Mouse (Mus musculus) retina, adult 2 months (tissue): Measurements from ENCODE around the gene Cyb5r1.
"Not testable (repeated sequence)": the region's sequence is repeated elsewhere in the genome, so short reads cannot be mapped to it uniquely, and the experiment has no call there.

Experiments used
- DNase-seq: peaks from one replicate; pipeline ENCODE4 v3.0.0-alpha.2; 2012; ENCODE audit warnings: low read depth, low spot score

Gene Cyb5r1

DNA sequence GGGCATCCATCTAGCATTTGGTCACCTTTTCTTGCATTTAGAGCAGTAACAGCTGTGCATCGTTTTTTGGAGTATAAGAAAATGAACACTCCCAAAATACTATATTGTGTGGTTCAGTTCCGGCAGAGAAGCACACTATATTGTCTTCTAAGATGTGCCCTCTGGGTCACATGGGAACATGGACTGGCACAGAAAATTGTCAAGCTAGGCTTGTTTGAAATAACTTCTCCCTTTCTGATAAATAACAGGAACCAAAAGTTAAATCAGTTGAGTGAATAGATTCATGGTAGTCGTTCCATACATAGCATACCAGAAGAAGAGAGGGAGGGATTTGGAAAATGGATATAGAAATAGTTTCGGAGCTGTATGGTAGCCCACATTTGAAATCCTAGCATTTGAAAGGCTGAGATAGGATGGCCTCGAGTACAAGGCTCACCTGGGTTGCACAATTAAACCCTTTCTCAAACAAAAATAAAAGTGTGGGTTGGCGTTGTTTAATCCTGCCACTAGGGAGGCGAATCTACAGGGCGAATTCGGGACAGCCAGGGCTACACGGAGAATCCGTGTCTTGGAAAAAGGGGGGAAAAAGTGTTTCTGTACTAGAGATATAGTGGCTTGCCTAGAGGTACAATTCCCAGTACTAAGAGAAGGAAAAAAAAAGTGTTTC lies 9.3 kb downstream of the Cyb5r1 start:
- DNase-seq: no peak

GRCm38 (mm10) chr1:134415168-134415831 lies 9.9 kb downstream of the Cyb5r1 start, which contains the start of gene Adipor1:
Gene Adipor1, plus strand, starts transcription at chr1:134415378.
- DNase-seq: peak; percentile 91

GRCm38 (mm10) chr1:134418414-134418975 lies 13.1 kb downstream of the Cyb5r1 start:
- no peak for DNase-seq

DNA sequence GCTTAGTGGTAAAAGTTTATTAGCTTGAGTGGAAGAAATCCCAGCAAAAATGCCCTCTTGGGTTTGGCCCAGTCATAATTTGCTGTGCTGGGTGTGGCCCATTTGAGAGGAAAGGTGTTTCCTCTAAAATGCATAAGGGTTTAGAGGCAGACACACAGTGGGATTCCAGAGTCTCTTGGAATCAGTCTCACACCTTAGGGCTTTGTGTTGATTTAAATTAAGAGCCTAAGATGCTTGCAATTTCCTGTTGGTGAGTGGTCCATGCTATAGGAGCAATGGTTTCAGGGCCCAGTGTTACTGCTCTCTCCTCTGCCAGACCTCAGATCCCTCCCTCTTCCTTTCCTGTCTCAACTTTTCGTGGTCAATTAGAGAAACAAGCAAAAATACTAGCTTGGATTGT lies 13.8 kb downstream of the Cyb5r1 start:
- no peak for DNase-seq

DNA sequence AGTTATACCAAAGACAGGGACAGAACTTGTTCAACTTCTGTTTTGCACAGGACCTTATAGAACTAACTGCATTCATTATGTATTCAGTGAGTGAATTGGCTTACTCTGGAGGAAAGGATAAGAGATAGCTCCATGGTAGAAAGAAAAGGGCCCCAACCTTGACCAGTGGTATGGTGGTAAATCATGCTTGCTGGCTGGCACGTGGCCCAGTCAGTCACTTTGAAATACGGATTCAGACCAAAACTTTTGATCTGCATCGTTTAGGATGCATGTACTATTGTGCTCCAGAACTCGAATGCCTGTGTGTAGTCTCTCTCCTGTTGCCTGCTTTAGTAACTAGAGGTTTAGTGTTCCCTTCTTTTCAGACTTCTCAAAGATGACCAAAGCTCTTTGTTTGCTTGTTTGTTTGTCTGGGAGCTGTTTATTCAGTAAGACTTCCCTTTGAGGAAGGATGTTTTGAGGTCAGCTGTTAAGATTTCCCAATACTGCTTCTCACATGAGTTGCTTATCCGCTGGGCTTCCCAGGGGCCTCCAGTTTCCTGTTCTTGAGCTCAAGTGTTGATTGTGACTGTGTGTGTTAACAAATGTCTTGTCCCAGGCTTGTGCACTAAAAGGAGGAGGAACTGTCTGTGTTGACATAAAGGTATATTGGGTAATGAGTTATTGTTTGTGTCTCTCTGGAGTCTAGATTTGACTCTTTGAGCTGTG lies 14.5 kb downstream of the Cyb5r1 start:
- DNase-seq: no peak

GRCm38 (mm10) chr1:134423911-134424310 lies 18.6 kb downstream of the Cyb5r1 start:
- DNase-seq: no peak

DNA sequence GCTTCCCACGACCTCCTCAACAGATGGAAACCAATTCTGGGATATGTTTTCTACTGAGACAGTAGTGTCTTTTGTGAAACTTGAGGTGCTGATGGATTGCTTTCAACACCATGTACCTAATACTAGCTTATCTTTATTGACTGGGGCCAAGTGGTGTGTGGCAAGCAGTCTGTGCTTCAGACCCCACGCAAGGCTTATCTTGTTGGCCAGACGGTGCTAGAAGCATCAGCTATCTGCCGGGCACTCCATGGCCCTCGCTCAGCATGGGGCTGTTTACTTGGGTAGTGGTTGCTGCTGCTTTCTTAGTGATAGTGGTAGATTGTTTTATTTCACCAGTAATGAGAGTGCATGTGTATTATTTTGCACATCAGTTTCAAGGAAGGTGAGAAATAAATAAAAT lies 20.9 kb downstream of the Cyb5r1 start:
- no peak for DNase-seq

DNA sequence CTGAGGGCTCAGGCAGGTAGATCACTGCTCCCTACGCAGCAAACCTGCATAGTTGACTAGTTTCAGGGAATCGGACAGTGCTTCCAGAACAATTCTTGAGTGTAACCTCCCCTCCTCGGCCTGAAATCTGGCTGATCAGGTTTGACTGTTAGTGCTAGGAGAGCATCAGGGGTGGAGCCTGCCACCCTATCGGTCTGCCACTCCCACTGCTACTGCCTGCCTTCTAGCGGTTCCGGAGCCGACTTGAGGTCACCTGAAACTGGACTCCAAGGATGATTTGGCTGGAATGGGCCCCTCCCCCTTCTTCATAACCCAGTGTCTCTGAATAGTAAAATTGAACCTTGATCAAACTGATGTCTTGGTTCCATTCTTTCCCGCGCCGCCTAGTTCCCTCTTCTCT lies 27.6 kb downstream of the Cyb5r1 start:
- DNase-seq: no peak

- no peak for DNase-seq
These were observed 28.1 kb downstream of the Cyb5r1 start for GRCm38 (mm10) chr1:134433473-134433872.

DNA sequence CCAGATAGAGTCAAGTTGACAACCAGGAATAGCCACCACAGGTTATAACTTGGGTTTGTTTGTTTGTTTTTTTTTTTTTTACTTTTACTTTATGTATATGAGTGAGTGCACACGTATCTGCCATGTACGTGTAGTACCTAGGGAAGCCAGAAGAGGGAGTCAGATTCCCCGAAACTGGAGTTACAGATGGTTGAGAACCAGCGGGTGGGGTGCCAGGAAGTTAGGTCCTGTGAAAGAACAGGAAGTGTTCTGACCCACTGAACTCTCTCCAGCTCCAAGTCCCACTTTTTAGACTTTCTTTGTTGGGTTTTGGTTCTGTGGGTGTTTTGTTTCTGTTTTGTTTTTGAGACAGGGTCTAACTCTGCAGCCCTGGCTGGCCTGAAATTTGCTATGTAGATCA lies 30.1 kb downstream of the Cyb5r1 start:
- DNase-seq: no peak

GRCm38 (mm10) chr1:134440437-134440836 lies 35.1 kb downstream of the Cyb5r1 start:
- DNase-seq: no peak

- not testable (repeated sequence) for DNase-seq
These were observed 36.4 kb downstream of the Cyb5r1 start for GRCm38 (mm10) chr1:134441737-134442136.

DNA sequence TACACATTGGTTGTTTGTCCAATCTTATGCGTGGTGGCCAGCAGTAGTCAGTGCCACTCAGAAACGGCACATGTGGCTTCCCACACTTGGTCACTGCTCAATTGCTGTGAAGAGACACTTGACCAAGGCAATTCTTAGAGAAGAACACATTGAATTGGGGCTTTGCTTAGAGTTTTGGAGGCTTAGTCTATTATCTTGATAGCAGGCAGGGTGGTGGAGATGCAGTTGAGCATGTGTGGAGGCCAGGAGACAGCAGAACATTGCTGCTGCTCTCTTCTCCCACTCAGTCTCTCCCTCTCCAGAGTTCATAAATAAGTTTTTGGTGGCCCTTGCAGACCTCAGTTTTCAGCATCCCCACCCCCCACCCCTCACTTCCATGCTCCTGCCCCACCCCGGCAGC lies 37.0 kb downstream of the Cyb5r1 start:
- DNase-seq: no peak

- DNase-seq: not testable (repeated sequence)
These were observed 37.9 kb downstream of the Cyb5r1 start for GRCm38 (mm10) chr1:134443288-134443687.

GRCm38 (mm10) chr1:134445418-134445817 lies 40.1 kb downstream of the Cyb5r1 start:
- DNase-seq: no peak

DNA sequence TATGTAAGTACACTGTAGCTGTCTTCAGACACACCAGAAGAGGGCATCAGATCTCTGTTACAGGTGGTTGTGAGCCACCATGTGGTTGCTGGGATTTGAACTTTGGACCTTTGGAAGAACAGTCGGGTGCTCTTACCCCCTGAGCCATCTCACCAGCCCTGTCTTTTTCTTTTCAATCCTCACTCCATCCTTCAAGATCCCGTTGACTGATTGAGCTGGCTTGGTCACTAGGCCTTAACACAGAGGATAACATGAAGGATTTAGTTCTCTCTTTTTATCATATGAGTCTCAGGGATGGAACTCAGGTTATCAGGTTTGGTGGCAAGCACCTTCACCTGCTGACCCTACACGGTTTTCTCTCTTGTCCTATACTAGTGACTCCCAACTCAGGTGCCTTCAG lies 43.2 kb downstream of the Cyb5r1 start:
- not testable (repeated sequence) for DNase-seq

- no peak for DNase-seq
These were observed 44.8 kb downstream of the Cyb5r1 start for GRCm38 (mm10) chr1:134450201-134450600.

DNA sequence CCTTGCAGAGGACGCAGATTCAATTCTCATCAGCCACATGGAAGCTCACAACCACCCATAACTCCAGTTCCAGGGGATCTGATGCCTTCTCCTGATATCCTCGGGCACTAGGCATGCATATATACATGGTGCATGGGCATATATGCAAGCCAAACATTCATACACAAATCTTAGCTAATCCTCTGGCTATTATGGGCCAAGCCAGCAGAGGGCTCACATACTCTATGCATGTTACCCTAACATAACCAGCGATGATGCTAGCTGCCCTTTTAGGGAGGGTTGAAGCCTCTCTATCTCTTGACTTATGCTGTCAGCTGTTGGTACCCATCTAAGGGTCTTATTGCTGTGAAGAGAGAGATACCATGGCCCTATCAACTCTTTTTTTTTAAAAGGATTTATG lies 45.6 kb downstream of the Cyb5r1 start:
- DNase-seq: peak; percentile 60

DNA sequence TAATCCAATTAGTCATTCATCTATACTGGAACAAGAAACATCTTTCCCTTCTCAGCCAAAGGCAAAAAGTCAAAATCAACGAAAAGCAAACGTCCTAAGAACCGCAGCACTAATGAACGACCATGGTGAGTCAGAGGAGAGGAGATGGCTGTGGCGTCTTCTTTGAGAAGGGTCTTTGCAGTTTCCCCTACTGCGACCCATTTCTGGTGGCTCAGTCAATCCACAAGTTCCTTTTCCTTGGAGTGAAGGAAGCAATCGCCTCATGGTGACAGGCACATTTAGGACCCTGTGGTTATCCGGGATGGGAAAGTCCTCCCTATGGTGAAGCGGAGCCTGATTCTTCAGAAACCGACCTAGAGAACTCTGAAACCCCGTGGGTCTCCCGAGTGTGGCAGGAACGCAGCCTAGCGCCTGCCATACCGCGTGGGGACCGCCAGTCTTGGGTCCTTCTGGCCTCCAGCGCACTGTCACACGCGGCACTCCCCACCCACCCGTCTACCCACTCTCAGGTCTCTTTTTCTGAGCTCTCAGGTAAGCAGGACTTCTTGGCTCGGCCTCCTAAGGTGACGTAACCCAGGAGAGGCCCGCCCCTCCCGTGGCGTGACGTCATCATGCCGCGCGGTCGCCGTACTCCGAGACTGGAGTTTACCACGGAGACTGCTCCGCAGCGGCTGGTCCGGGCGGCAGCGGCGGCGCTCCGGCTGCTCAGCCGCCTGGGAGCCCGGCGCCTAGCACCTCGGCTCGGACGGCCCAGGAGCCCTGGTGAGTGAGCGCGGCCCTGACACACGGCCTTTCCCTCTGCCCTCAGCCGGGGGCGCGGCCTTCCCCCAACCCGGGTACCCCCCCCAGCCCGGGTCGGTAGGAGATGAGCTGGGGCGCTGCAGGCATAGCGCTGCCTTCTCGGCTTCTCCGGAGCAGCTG lies 49.8 kb downstream of the Cyb5r1 start, which contains the start of gene Klhl12:
TSS of gene Klhl12 (plus strand) at position 628 of the 921 bp plus-strand sequence.
- DNase-seq: peak; percentile 80

DNA sequence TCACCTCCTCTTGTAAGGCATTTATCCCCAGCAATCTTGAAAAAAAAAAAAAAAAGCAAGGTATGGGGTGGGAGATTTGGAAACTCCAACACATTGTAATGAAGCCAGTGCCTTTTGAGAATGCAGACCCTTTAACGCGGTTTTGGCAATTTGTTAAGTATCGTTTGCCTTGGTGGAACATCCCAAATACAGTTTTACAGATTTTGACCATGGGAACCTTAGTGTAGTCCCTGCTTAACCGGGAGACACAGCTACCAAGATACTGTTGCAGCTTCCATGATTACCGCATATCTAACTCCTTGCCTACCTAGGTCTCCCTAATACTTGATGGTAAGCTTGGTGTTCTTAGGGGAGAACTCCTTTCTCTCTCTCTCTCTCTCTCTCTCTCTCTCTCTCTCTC lies 50.7 kb downstream of the Cyb5r1 start:
- DNase-seq: no peak

DNA sequence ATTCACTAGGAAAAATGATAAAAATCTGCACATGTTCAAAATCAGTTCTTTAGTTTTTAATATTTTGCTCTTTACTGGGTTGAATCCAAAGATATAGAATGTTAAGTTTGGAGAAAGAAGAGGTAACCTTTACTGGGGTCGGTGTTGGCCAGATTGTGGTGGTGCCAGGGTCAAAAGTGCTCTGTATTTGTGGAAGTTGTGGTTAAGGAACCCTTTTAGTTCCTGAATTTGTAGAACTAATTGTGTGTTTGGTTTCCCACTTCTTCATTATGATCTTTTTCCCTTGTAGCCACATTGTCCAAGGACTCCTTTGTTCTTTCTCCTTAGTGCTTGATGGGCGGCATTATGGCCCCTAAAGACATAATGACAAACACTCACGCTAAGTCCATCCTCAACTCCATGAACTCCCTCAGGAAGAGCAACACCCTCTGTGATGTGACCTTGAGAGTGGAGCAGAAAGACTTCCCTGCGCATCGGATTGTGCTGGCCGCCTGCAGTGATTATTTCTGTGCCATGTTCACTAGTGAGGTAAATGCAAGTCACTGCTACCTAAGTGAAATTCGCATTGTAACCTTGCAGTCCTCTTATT lies 52.9 kb downstream of the Cyb5r1 start:
- no peak for DNase-seq
